Mouse (Mus musculus) liver, postnatal 0 days (tissue): ENCODE measurements at regions not wholly inside any gene's neighbourhood (a gene's known extent, or its start where the extent isn't known, plus 50 kb on each side); places are given as distances from the start of the nearest gene placed in this dataset.

Experiments used
- CTCF ChIP-seq: sonication (generic); IDR thresholded peaks from 2 replicates; pipeline ENCODE4 v1.5.1; 2016; ENCODE audit warnings: antibody characterized with exemption, low read depth
- EP300 ChIP-seq: IDR thresholded peaks from 2 replicates; pipeline ENCODE4 v1.6.1; 2016; ENCODE audit warnings: antibody characterized with exemption, low read depth, mild to moderate bottlenecking

DNA sequence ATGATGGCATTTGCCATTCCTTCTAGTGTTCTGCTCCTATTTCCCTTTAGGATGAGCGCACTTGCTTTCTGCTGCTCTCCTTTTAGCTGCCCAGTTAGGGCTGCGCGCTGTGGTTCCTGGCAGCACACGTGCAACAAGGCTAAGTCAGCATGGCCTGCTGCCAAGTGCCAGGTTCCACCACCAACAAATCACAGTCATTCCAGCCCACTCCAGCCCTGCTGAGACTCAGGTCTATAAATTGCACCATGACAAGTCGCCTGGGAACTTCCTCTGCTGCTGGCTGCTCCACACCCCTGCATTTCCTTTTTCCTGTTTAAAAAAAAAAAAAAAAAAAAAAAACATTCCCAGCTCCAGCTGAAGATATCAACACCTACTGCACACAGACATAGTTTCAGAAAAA is 69.2 kb upstream of the Ptch1 start:
- TF ChIP-seq CTCF = no peak
- no peak for TF ChIP-seq EP300
